Comparison of ENCODE assay signal across 30 mouse cellular contexts in the genomic region with DNA sequence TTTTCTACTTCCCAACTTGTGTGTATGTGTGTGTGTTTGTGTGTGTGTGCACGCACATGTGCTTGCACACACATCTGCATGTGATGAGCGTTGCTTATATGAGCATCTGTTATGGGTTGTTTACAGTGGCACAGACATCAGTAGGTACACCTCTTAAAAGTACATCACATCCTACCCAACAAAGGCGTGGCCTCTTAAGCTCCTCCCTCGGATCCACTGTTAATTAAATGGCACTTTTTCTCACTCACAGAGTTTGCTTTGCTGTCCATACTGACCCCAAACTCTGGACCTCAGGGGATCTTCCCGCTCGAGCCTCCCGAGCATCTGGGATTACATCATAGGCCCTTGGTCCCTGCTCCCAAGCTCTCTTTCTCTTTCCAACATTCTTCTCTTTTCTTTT. TPM values are rescaled to one million over a fixed set of nuclear protein-coding genes. Genes with fewer than 3 reads are reported as not detected.
DNase-seq lines count a peak whose midpoint lies in the region; ATAC-seq and TF ChIP-seq lines count a peak whose summit lies in the region.
"Had no signal": no experiment of that assay in that cellular context is flagged by ENCODE, and none has a peak within 500 bp of the region (broad histone marks: within the 10 kb centered on the region; RNA-seq: fewer than 3 reads in every experiment).

No protein-coding gene starts in this region.

- H3K9me3 ChIP-seq in stomach, embryonic 15.5 days = no peaks in the 10 kb centered on the region
- H3K9me3 ChIP-seq in stomach, postnatal 0 days (ENCODE audit: control insufficient read depth, low read length) = no peaks in the 10 kb centered on the region
- no peaks in the 10 kb centered on the region for H3K9me3 ChIP-seq in ES-Bruce4 (replicated peaks; ENCODE audit: control insufficient read depth, insufficient read depth, low read length, poor library complexity, severe bottlenecking)
- H3K9me3 ChIP-seq: embryonic facial prominence, embryonic 13.5 days; forebrain, embryonic 10.5 days; forebrain, embryonic 15.5 days; G1E; heart, embryonic 12.5 days; liver, embryonic 12.5 days; neural tube, embryonic 13.5 days had no signal

- H3K9ac ChIP-seq in stomach, embryonic 15.5 days = no peak overlapping the region
- no peak overlapping the region for H3K9ac ChIP-seq in stomach, postnatal 0 days (ENCODE audit: low read length)
- H3K9ac ChIP-seq in ES-Bruce4 (ENCODE audit: low read depth, poor library complexity, severe bottlenecking) = 0 out of 2 replicates have a peak overlapping the region, but pooled peaks have one; percentile 40
- H3K9ac ChIP-seq: embryonic facial prominence, embryonic 13.5 days; forebrain, embryonic 15.5 days; heart, embryonic 12.5 days; liver, embryonic 12.5 days; liver, postnatal 0 days; neural tube, embryonic 13.5 days had no signal

- no peak for ATAC-seq in stomach, embryonic 15.5 days (ENCODE audit: insufficient read depth, low FRiP score, low read depth)
- no peak for ATAC-seq in stomach, postnatal 0 days (ENCODE audit: low FRiP score, low TSS enrichment)
- ATAC-seq: forebrain, embryonic 15.5 days; hindbrain, embryonic 16.5 days; intestine, postnatal 0 days; liver, embryonic 12.5 days; liver, postnatal 0 days; midbrain, embryonic 16.5 days had no signal

- no peak for TF ChIP-seq EP300 in stomach, postnatal 0 days (optimal IDR thresholded peaks at IDR 0.05)
- no peak for TF ChIP-seq EP300 in ES-Bruce4 (IDR thresholded peaks at IDR 0.05; ENCODE audit: insufficient read depth, low read depth, low read length)

- no peak overlapping the region for H3K4me3 ChIP-seq in stomach, embryonic 15.5 days (replicated peaks)
- H3K4me3 ChIP-seq in stomach, postnatal 0 days (ENCODE audit: low read depth, low read length) = no peak overlapping the region
- peak overlapping the region; percentile 37; the same call in 1 of the 2 replicates for H3K4me3 ChIP-seq in ES-Bruce4 (ENCODE audit: low read depth, low read length)
- H3K4me3 ChIP-seq in left cerebral cortex, adult 2 months = no peak overlapping the region
- H3K4me3 ChIP-seq: embryonic facial prominence, embryonic 13.5 days; forebrain, embryonic 10.5 days; forebrain, embryonic 15.5 days; gastrocnemius, adult 2 months; heart, adult 2 months; heart, embryonic 12.5 days; liver, embryonic 12.5 days; myocyte; neural tube, embryonic 13.5 days had no signal

- no peaks in the 10 kb centered on the region for H3K4me1 ChIP-seq in stomach, embryonic 15.5 days
- H3K4me1 ChIP-seq in stomach, postnatal 0 days (replicated peaks; ENCODE audit: control insufficient read depth, insufficient read depth) = no peaks in the 10 kb centered on the region
- peaks cover 8% of the 10 kb centered on the region for H3K4me1 ChIP-seq in ES-Bruce4 (ENCODE audit: control insufficient read depth, insufficient read depth, low read length)
- H3K4me1 ChIP-seq: embryonic facial prominence, embryonic 13.5 days; forebrain, embryonic 15.5 days; heart, embryonic 12.5 days; neural tube, embryonic 13.5 days had no signal

- no peak for TF ChIP-seq CTCF in stomach, postnatal 0 days (IDR thresholded peaks at IDR 0.05; ENCODE audit: low read depth)
- no peak for TF ChIP-seq CTCF in ES-Bruce4 (IDR thresholded peaks at IDR 0.05; ENCODE audit: low read depth, low read length)
- no peak for TF ChIP-seq CTCF in left cerebral cortex, adult 2 months (IDR thresholded peaks at IDR 0.05)

- no peaks in the 10 kb centered on the region for H3K27me3 ChIP-seq in stomach, embryonic 15.5 days (replicated peaks)
- no peaks in the 10 kb centered on the region for H3K27me3 ChIP-seq in stomach, postnatal 0 days (ENCODE audit: control insufficient read depth, insufficient read depth, low read length)
- H3K27me3 ChIP-seq in ES-Bruce4 (ENCODE audit: control insufficient read depth, insufficient read depth, low read length, poor library complexity, severe bottlenecking) = no peaks in the 10 kb centered on the region
- H3K27me3 ChIP-seq: embryonic facial prominence, embryonic 13.5 days; forebrain, embryonic 15.5 days; heart, embryonic 12.5 days; liver, embryonic 12.5 days; neural tube, embryonic 13.5 days had no signal

- peak overlapping the region; percentile 21; the same call in 1 of the 2 replicates for H3K27ac ChIP-seq in stomach, embryonic 15.5 days
- H3K27ac ChIP-seq in stomach, postnatal 0 days (replicated peaks) = no peak overlapping the region
- H3K27ac ChIP-seq in ES-Bruce4 (ENCODE audit: insufficient read depth, low read length) = peak overlapping the region; percentile 96
- no peak overlapping the region for H3K27ac ChIP-seq in left cerebral cortex, adult 2 months
- H3K27ac ChIP-seq: embryonic facial prominence, embryonic 13.5 days; forebrain, embryonic 10.5 days; forebrain, embryonic 15.5 days; gastrocnemius, adult 2 months; heart, adult 2 months; liver, embryonic 12.5 days; neural tube, embryonic 13.5 days had no signal

- no peak for DNase-seq in stomach, postnatal 0 days (ENCODE audit: low spot score)
- peak; percentile 77 for DNase-seq in R1 (ENCODE audit: low read depth, low spot score)
- no peak for DNase-seq in heart, postnatal 14 days
- DNase-seq in left cerebral cortex, adult 2 months (ENCODE audit: extremely low spot score in 1 of 2, low spot score in 2 of 2) = no peak
- DNase-seq: adrenal gland, postnatal 25 days; B cell, adult 2 months; cerebellum, adult 11-12 months; cerebellum, adult 9-11 months; embryo, embryonic 11 days; gastrocnemius, adult 2 months; gastrocnemius, postnatal 36 days; heart, adult 2 months; kidney, postnatal 14 days; liver, postnatal 0 days; lung, postnatal 36 days; right cerebral cortex, postnatal 4 days had no signal

- H3K4me2 ChIP-seq in stomach, embryonic 15.5 days = no peak overlapping the region
- H3K4me2 ChIP-seq in stomach, postnatal 0 days (replicated peaks; ENCODE audit: low read depth) = no peak overlapping the region
- H3K4me2 ChIP-seq: embryonic facial prominence, embryonic 13.5 days; forebrain, embryonic 15.5 days; heart, embryonic 12.5 days; liver, embryonic 12.5 days; midbrain, embryonic 11.5 days; neural tube, embryonic 13.5 days had no signal

- WGBS in stomach, embryonic 15.5 days = 90% methylated on average over 7 of the region's 7 CpGs
- WGBS in stomach, postnatal 0 days = 84% methylated on average over 7 of the region's 7 CpGs

- no peak for TF ChIP-seq POLR2A in ES-Bruce4 (IDR thresholded peaks at IDR 0.05; ENCODE audit: insufficient read depth, low read length)

- intact Hi-C loops in heart, postnatal 14 days (cut with DNase I) = no loop called here
- intact Hi-C loops in left cerebral cortex, adult 2 months (cut with DNase I) = no loop called here

- no peaks in the 10 kb centered on the region for H3K36me3 ChIP-seq in stomach, embryonic 15.5 days
- no peaks in the 10 kb centered on the region for H3K36me3 ChIP-seq in stomach, postnatal 0 days (ENCODE audit: control insufficient read depth, insufficient read depth, low read length)
- H3K36me3 ChIP-seq in ES-Bruce4 (ENCODE audit: control insufficient read depth, insufficient read depth, low read length, poor library complexity, severe bottlenecking) = no peaks in the 10 kb centered on the region
- H3K36me3 ChIP-seq: embryonic facial prominence, embryonic 13.5 days; forebrain, embryonic 10.5 days; forebrain, embryonic 15.5 days; G1E; heart, embryonic 12.5 days; liver, embryonic 12.5 days; neural tube, embryonic 13.5 days had no signal

RNA-seq across cellular contexts. Expression of gene Atp11b, which starts 31.1 kb away (rescaled TPM):
- 51.3 and 53.3 TPM in 2 replicates for polyA plus RNA-seq in stomach, embryonic 15.5 days (2015; fragmentation: Nextera tagmentation; extraction: Ambion mirVana)
- polyA plus RNA-seq in stomach, postnatal 0 days (2015; fragmentation: Nextera tagmentation; extraction: Ambion mirVana) = 30.8 and 33.1 TPM in 2 replicates
- polyA plus RNA-seq in ES-Bruce4 (2011; ENCODE audit: insufficient read depth, insufficient read length, low read depth, missing spikeins) = 76.6 and 82.5 TPM in 2 replicates
- total RNA-seq in heart, postnatal 14 days (2021) = 10 to 100 TPM; 34.8 to 35.9 TPM
- total RNA-seq in left cerebral cortex, adult 2 months (2021) = 100 to 1,000 TPM; 110 to 123 TPM

Comparison
In these comparisons a context has a peak if more than half of its experiments do, and no peak if none do; other contexts are left out.
1. H3K27ac ChIP-seq: peak in stomach, embryonic 15.5 days (single experiment) and ES-Bruce4 (single experiment); none in stomach, postnatal 0 days (single experiment) and left cerebral cortex, adult 2 months (single experiment).